Mouse (Mus musculus) liver, embryonic 13.5 days (tissue): ENCODE data around the gene Cers5. TPM values are rescaled to one million over a fixed set of nuclear protein-coding genes. Genes with fewer than 3 reads are reported as not detected.

ENCODE experiments used
- ATAC-seq: fragments of 200-750 bp; cut with Nextera tagmentation; 2 replicates; pipeline ENCODE4 v1.8.0; 2017; ENCODE audit warnings: low read depth, mild to moderate bottlenecking, moderate number of reproducible peaks, moderate library complexity
- DNase-seq: peaks from one replicate; pipeline ENCODE4 v3.0.0; 2022
- H3K27ac ChIP-seq: fragments of 300-500 bp; sonication (generic); 2 replicates; pipeline ENCODE4 v1.5.1; 2015; ENCODE audit warnings: moderate library complexity, mild to moderate bottlenecking, inconsistent platforms
- H3K27me3 ChIP-seq: fragments of 300-500 bp; sonication (generic); 2 replicates; pipeline ENCODE4 v1.6.1; 2015; ENCODE audit warnings: mild to moderate bottlenecking, inconsistent platforms
- H3K36me3 ChIP-seq: fragments of 300-500 bp; sonication (generic); 2 replicates; pipeline ENCODE4 v1.6.1; 2015; ENCODE audit warnings: mild to moderate bottlenecking, inconsistent platforms
- H3K4me1 ChIP-seq: fragments of 300-500 bp; sonication (generic); replicated peaks from 2 replicates; pipeline ENCODE4 v1.6.1; 2015; ENCODE audit warnings: inconsistent platforms
- H3K4me2 ChIP-seq: fragments of 300-500 bp; sonication (generic); 2 replicates; pipeline ENCODE4 v1.6.1; 2015; ENCODE audit warnings: inconsistent platforms, mild to moderate bottlenecking, moderate library complexity
- H3K4me3 ChIP-seq: fragments of 300-500 bp; sonication (generic); replicated peaks from 2 replicates; pipeline ENCODE4 v1.5.1; 2015; ENCODE audit warnings: mild to moderate bottlenecking, inconsistent platforms
- H3K9ac ChIP-seq: fragments of 300-500 bp; sonication (generic); 2 replicates; pipeline ENCODE4 v1.6.1; 2015; ENCODE audit warnings: mild to moderate bottlenecking, inconsistent platforms
- H3K9me3 ChIP-seq: fragments of 300-500 bp; sonication (generic); replicated peaks from 2 replicates; pipeline ENCODE4 v1.6.1; 2016; ENCODE audit warnings: inconsistent platforms
- WGBS: fragments of 180-500 bp; shearing (Covaris S2); methylation state at CpG from one replicate; pipeline ENCODE4 v1.1.7; 2015; ENCODE audit not compliant: insufficient replicate concordance; 5-methylcytosine and 5-hydroxymethylcytosine counted together
- polyA plus RNA-seq: library from polyadenylated mRNA; unstranded; fragments of >200 nt; fragmentation: Nextera tagmentation; extraction: Ambion mirVana; gene quantifications from 2 replicates; pipeline ENCODE4 v1.2.1, GENCODE M21; 2015

Cers5 gene
- polyA plus RNA-seq, 1 experiment from 2014 or later, result 11.2 TPM

GRCm38 (mm10) chr15:99787625-99788120 lies 15.0 kb upstream of the Cers5 start:
- ATAC-seq (no peak), DNase-seq (no peak)
- WGBS, result 61% methylated on average over 9 of the region's 9 CpGs
- no peaks in the 10 kb centered on the region for H3K27me3 ChIP-seq
- H3K4me3 ChIP-seq, result no peak overlapping the region
- H3K27ac ChIP-seq, result no peak overlapping the region
- no peaks in the 10 kb centered on the region for H3K9me3 ChIP-seq
- no peak overlapping the region for H3K4me2 ChIP-seq
- no peaks in the 10 kb centered on the region for H3K4me1 ChIP-seq
- H3K9ac ChIP-seq, result no peak overlapping the region
- H3K36me3 ChIP-seq, result peaks cover 14% of the 10 kb centered on the region

GRCm38 (mm10) chr15:99778677-99779335 lies 6.1 kb upstream of the Cers5 start:
- Histone ChIP-seq H3K9me3 (no peaks in the 10 kb centered on the region), H3K36me3 (peaks cover 15% of the 10 kb centered on the region), H3K4me1 (0 out of 2 replicates have a peak, but pooled peaks cover 2% of the 10 kb centered on the region), H3K27ac (no peak overlapping the region), H3K27me3 (no peaks in the 10 kb centered on the region), H3K9ac (no peak overlapping the region), H3K4me3 (no peak overlapping the region), H3K4me2 (no peak overlapping the region)
- 82% methylated on average over 16 of the region's 16 CpGs for WGBS
- ATAC-seq (no peak), DNase-seq (no peak)

DNA sequence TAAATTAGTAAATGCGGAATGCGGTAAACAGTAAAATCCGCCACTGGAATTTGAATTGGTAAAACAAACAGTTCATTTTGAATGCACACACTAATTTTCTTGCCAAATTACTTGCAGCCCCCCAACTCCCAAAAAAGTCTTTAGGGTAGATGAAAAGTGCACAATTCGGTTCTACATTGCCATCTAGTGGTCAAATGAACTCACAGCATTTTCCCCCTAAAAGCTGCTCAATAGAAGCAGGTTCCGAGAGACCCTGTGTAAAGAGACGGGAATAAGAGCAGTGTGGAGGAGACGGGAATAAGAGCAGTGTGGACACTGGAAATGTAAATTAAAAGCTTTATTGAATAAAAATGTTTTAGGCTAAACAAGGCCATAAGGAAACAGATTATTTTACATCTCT lies 5.5 kb upstream of the Cers5 start:
- Histone ChIP-seq H3K9ac (no peak overlapping the region), H3K4me1 (0 out of 2 replicates have a peak, but pooled peaks cover 3% of the 10 kb centered on the region), H3K27me3 (no peaks in the 10 kb centered on the region), H3K27ac (no peak overlapping the region), H3K36me3 (peaks cover 13% of the 10 kb centered on the region), H3K4me2 (no peak overlapping the region), H3K9me3 (no peaks in the 10 kb centered on the region), H3K4me3 (no peak overlapping the region)
- ATAC-seq, result no peak
- DNase-seq, result no peak
- 29% methylated on average over 7 of the region's 7 CpGs for WGBS

- Histone ChIP-seq H3K27ac (no peak overlapping the region), H3K9ac (no peak overlapping the region)
- ATAC-seq, result no peak
These were observed 240 bp upstream of the Cers5 start for GRCm38 (mm10) chr15:99772925-99773324.

GRCm38 (mm10) chr15:99772277-99772880 lies 306 bp downstream of the Cers5 start:
- Histone ChIP-seq H3K4me3 (peak overlapping the region; percentile 71), H3K4me1 (peaks cover 33% of the 10 kb centered on the region), H3K9ac (peak overlapping the region; percentile 73), H3K36me3 (no peaks in the 10 kb centered on the region), H3K4me2 (peak overlapping the region; percentile 93), H3K9me3 (no peaks in the 10 kb centered on the region), H3K27ac (peak overlapping the region; percentile 68), H3K27me3 (peaks cover 4% of the 10 kb centered on the region; the same call in 1 of the 2 replicates)
- 1% methylated on average over 41 of the region's 41 CpGs for WGBS
- ATAC-seq (peak; percentile 86), DNase-seq (peak; percentile 56)

More at GRCm38 (mm10) chr15:99772925-99773324, 240 bp upstream of the Cers5 start:
- Histone ChIP-seq H3K4me2 (no peak overlapping the region), H3K4me3 (no peak overlapping the region), H3K4me1 (peaks cover 28% of the 10 kb centered on the region), H3K9me3 (no peaks in the 10 kb centered on the region), H3K27me3 (peaks cover 4% of the 10 kb centered on the region; the same call in 1 of the 2 replicates), H3K36me3 (no peaks in the 10 kb centered on the region)
- 55% methylated on average over 3 of the region's 3 CpGs for WGBS
- DNase-seq, result no peak

GRCm38 (mm10) chr15:99771601-99772276 lies 946 bp downstream of the Cers5 start:
- Histone ChIP-seq H3K9me3 (no peaks in the 10 kb centered on the region), H3K27ac (peak overlapping the region; percentile 68), H3K4me2 (peak overlapping the region; percentile 93), H3K4me3 (peak overlapping the region; percentile 71), H3K27me3 (peaks cover 4% of the 10 kb centered on the region; the same call in 1 of the 2 replicates), H3K9ac (peak overlapping the region; percentile 73), H3K4me1 (peaks cover 34% of the 10 kb centered on the region), H3K36me3 (no peaks in the 10 kb centered on the region)
- DNase-seq (no peak), ATAC-seq (peak; percentile 55)
- under 1% methylated on average over 59 of the region's 59 CpGs for WGBS

GRCm38 (mm10) chr15:99771004-99771500 lies 1.6 kb downstream of the Cers5 start:
- Histone ChIP-seq H3K4me1 (peaks cover 34% of the 10 kb centered on the region), H3K9ac (peak overlapping the region; percentile 73; the same call in 1 of the 2 replicates), H3K27me3 (peaks cover 4% of the 10 kb centered on the region; the same call in 1 of the 2 replicates), H3K4me3 (peak overlapping the region; percentile 71), H3K9me3 (no peaks in the 10 kb centered on the region), H3K36me3 (no peaks in the 10 kb centered on the region), H3K4me2 (peak overlapping the region; percentile 93), H3K27ac (no peak overlapping the region)
- ATAC-seq (no peak), DNase-seq (no peak)
- WGBS, result 2% methylated on average over 5 of the region's 5 CpGs

DNA sequence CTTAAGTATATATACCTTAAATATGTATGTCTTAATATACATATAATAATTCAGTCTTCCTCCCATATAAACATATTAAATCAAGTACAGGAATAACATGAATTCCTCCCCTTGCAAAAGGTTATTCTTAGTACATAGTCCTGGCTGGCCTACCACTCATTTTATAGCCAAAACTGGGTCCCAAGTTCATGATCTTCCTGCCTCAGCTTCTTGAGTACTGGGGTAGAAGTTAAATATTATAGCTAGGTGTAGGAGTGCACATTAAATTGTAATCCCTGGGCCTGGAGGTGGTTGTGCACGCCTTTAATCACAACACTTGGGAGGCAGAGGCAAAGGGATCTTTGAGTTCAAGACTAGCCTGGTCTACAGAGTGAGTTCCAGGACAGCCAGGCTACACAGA lies 3.9 kb downstream of the Cers5 start:
- ATAC-seq, result no peak

GRCm38 (mm10) chr15:99767467-99767866 lies 5.2 kb downstream of the Cers5 start:
- Histone ChIP-seq H3K4me3 (no peak overlapping the region), H3K27me3 (peaks cover 4% of the 10 kb centered on the region; the same call in 1 of the 2 replicates), H3K9me3 (no peaks in the 10 kb centered on the region), H3K36me3 (no peaks in the 10 kb centered on the region), H3K4me2 (no peak overlapping the region), H3K4me1 (peaks cover 30% of the 10 kb centered on the region), H3K9ac (no peak overlapping the region), H3K27ac (no peak overlapping the region)
- 40% methylated on average over 4 of the region's 4 CpGs for WGBS
- no peak for ATAC-seq
- no peak for DNase-seq

More for the DNA sequence above, 3.9 kb downstream of the Cers5 start:
- peaks cover 4% of the 10 kb centered on the region; the same call in 1 of the 2 replicates for H3K27me3 ChIP-seq
- no peak overlapping the region for H3K4me2 ChIP-seq
- peaks cover 32% of the 10 kb centered on the region for H3K4me1 ChIP-seq
- H3K27ac ChIP-seq, result no peak overlapping the region
- no peak for DNase-seq
- H3K4me3 ChIP-seq, result no peak overlapping the region
- H3K9ac ChIP-seq, result no peak overlapping the region
- no peaks in the 10 kb centered on the region for H3K36me3 ChIP-seq
- H3K9me3 ChIP-seq, result no peaks in the 10 kb centered on the region
- 83% methylated on average over 1 of the region's 1 CpGs for WGBS

DNA sequence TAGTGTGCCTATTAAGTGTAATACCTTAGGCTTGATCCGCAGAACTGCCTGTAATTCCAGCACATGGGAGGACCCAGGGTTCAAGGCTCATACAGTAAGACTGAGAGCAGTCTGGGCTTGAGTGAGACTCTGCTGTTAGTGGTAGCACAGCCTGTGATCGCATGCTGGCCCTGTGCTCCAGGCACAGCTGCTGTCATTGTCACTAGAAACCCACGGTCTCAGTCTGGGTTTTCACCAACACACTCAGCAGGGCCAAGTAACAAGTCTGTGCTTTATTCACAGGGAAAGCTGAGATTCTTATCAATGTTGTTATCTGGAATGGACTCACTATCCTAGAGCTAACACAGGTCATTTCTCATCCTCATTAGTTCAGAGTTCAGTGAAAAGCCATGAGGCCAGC lies 18.5 kb downstream of the Cers5 start:
- Histone ChIP-seq H3K4me3 (no peak overlapping the region), H3K9me3 (no peaks in the 10 kb centered on the region), H3K9ac (no peak overlapping the region), H3K36me3 (no peaks in the 10 kb centered on the region), H3K4me1 (0 out of 2 replicates have a peak, but pooled peaks cover 3% of the 10 kb centered on the region), H3K27ac (no peak overlapping the region), H3K27me3 (no peaks in the 10 kb centered on the region), H3K4me2 (no peak overlapping the region)
- WGBS, result 68% methylated on average over 3 of the region's 3 CpGs
- DNase-seq, result no peak
- ATAC-seq, result no peak

DNA sequence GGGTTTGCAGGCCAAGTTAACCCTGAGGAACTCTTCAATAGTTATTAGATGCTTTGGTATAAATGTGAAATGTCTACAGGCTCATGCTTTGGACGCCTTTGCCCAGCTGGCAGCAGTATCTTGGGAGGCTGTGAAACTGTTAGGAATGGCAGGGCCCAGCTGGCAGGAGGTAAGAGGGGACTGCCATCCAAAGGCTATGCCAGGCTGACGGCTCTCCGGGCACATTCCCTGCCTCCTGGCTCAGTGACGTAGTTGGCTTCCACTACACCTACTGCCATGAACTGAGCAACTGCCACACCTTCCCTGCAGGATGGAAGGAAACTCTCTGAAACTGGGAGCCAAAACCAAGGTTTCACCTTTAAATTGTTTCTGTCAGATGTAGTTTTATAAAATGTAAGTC lies 32.5 kb downstream of the Cers5 start:
- peaks cover 14% of the 10 kb centered on the region for H3K36me3 ChIP-seq
- DNase-seq, result no peak
- H3K27ac ChIP-seq, result no peak overlapping the region
- H3K9ac ChIP-seq, result no peak overlapping the region
- H3K4me2 ChIP-seq, result no peak overlapping the region
- H3K4me1 ChIP-seq, result no peaks in the 10 kb centered on the region
- H3K27me3 ChIP-seq, result no peaks in the 10 kb centered on the region
- ATAC-seq, result no peak
- WGBS, result 83% methylated on average over 4 of the region's 4 CpGs
- H3K9me3 ChIP-seq, result no peaks in the 10 kb centered on the region
- H3K4me3 ChIP-seq, result no peak overlapping the region
